ENCODE assay signal across 9 mouse cellular contexts in the genomic region with DNA sequence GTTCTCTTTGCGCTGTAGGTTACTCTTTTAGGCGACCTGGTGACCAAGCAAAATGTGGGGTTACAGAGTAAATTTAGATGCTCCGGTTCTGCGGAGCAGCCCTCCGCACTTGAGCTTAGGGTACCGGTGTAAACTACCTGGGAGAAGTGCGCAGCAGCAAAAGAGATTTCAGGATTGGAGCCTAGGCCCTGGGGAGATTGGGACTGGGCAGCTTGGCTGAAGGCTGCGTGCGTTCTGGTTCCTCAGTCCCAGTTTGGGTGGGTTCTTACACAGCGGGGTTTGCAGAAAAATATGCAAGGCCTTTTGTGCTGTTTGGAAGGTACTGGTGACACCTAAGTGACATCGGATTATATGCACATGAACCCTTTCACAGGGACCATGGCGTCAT. TPM values are rescaled to one million over a fixed set of nuclear protein-coding genes. Genes with fewer than 3 reads are reported as not detected.
A peak's percentile ranks its signal among the peaks of the same experiment; 100 is the strongest.
DNase-seq lines count a peak whose midpoint lies in the region; ATAC-seq and TF ChIP-seq lines count a peak whose summit lies in the region.
"Had no signal": no experiment of that assay in that cellular context is flagged by ENCODE, and none has a peak within 500 bp of the region (broad histone marks: within the 10 kb centered on the region; RNA-seq: fewer than 3 reads in every experiment).

No protein-coding gene starts in this region.

- peak overlapping the region; percentile 85 for H3K27ac ChIP-seq in heart, embryonic 10.5 days
- H3K27ac ChIP-seq in ES-Bruce4 (ENCODE audit: insufficient read depth, low read length) = no peak overlapping the region
- peak overlapping the region; percentile 78 for H3K27ac ChIP-seq in hindbrain, embryonic 10.5 days

- intact Hi-C loops in heart, postnatal 25 days (cut with DNase I) = no loop called here

- H3K4me1 ChIP-seq in heart, embryonic 10.5 days = no peaks in the 10 kb centered on the region
- no peaks in the 10 kb centered on the region for H3K4me1 ChIP-seq in ES-Bruce4 (ENCODE audit: control insufficient read depth, insufficient read depth, low read length)
- H3K4me1 ChIP-seq in hindbrain, embryonic 10.5 days (replicated peaks) = peaks cover 10% of the 10 kb centered on the region

- 0 out of 2 replicates have a peak, but pooled peaks cover 2% of the 10 kb centered on the region for H3K36me3 ChIP-seq in heart, embryonic 10.5 days
- no peaks in the 10 kb centered on the region for H3K36me3 ChIP-seq in ES-Bruce4 (ENCODE audit: control insufficient read depth, insufficient read depth, low read length, poor library complexity, severe bottlenecking)
- H3K36me3 ChIP-seq in hindbrain, embryonic 10.5 days = no peaks in the 10 kb centered on the region

- DNase-seq in heart, embryonic 10.5 days (ENCODE audit: low spot score) = no peak
- no peak for DNase-seq in heart, postnatal 25 days (ENCODE audit: low spot score)
- no peak for DNase-seq in hindbrain, embryonic 10.5 days (ENCODE audit: low spot score)
- DNase-seq in thymus, postnatal 14 days = no peak
- DNase-seq in Muller cell, postnatal 12 days (ENCODE audit: inconsistent ontology term) = no peak
- no peak for DNase-seq in gastrocnemius, postnatal 25 days

- H3K4me3 ChIP-seq in heart, embryonic 10.5 days = peak overlapping the region; percentile 66
- H3K4me3 ChIP-seq in ES-Bruce4 (ENCODE audit: low read depth, low read length) = peak overlapping the region; percentile 61
- peak overlapping the region; percentile 64 for H3K4me3 ChIP-seq in hindbrain, embryonic 10.5 days

- TF ChIP-seq POLR2A in ES-Bruce4 (IDR thresholded peaks at IDR 0.05; ENCODE audit: insufficient read depth, low read length) = no peak

- H3K27me3 ChIP-seq in heart, embryonic 10.5 days (ENCODE audit: insufficient read depth, poor library complexity, severe bottlenecking) = peaks cover 11% of the 10 kb centered on the region; the same call in 1 of the 2 replicates
- no peaks in the 10 kb centered on the region for H3K27me3 ChIP-seq in ES-Bruce4 (ENCODE audit: control insufficient read depth, insufficient read depth, low read length, poor library complexity, severe bottlenecking)
- H3K27me3 ChIP-seq in hindbrain, embryonic 10.5 days (ENCODE audit: insufficient read depth, poor library complexity, severe bottlenecking) = peaks cover 27% of the 10 kb centered on the region

- H3K9me3 ChIP-seq in heart, embryonic 10.5 days = no peaks in the 10 kb centered on the region
- no peaks in the 10 kb centered on the region for H3K9me3 ChIP-seq in ES-Bruce4 (replicated peaks; ENCODE audit: control insufficient read depth, insufficient read depth, low read length, poor library complexity, severe bottlenecking)
- H3K9me3 ChIP-seq in hindbrain, embryonic 10.5 days = no peaks in the 10 kb centered on the region

- WGBS in heart, embryonic 10.5 days = 10% methylated on average over 12 of the region's 12 CpGs
- WGBS in hindbrain, embryonic 10.5 days = 16% methylated on average over 12 of the region's 12 CpGs

- TF ChIP-seq CTCF in ES-Bruce4 (IDR thresholded peaks at IDR 0.05; ENCODE audit: low read depth, low read length) = no peak

- peak overlapping the region; percentile 57 for H3K9ac ChIP-seq in ES-Bruce4 (ENCODE audit: low read depth, poor library complexity, severe bottlenecking)

- ATAC-seq in megakaryocyte-erythroid progenitor cell, adult 5-6 weeks (replicated peaks; ENCODE audit: low FRiP score, low TSS enrichment, poor library complexity, severe bottlenecking) = peak; percentile 11; the same call in 1 of the 2 replicates

- TF ChIP-seq EP300 in ES-Bruce4 (IDR thresholded peaks at IDR 0.05; ENCODE audit: insufficient read depth, low read depth, low read length) = no peak

RNA-seq across cellular contexts. Expression of gene Crtap, which starts 22.0 kb away (rescaled TPM):
- 92.4 and 124 TPM in 2 replicates for polyA plus RNA-seq in heart, embryonic 10.5 days (2016; fragmentation: Nextera tagmentation; extraction: Ambion mirVana)
- 10 to 100 TPM; 30.4 to 32.4 TPM for total RNA-seq in heart, postnatal 25 days (2021)
- polyA plus RNA-seq in ES-Bruce4 (2011; ENCODE audit: insufficient read depth, insufficient read length, low read depth, missing spikeins) = 45.7 and 53.3 TPM in 2 replicates
- 42.3 and 52.1 TPM in 2 replicates for polyA plus RNA-seq in hindbrain, embryonic 10.5 days (2016; fragmentation: Nextera tagmentation; extraction: Ambion mirVana)
- total RNA-seq in megakaryocyte-erythroid progenitor cell, adult 5-6 weeks (2014; fragmentation: Nextera tagmentation) = 19.9 and 45.0 TPM in 2 replicates
- 13.1 and 13.6 TPM in 2 replicates for total RNA-seq in megakaryocyte-erythroid progenitor cell, adult 5-6 weeks (2017)
- 10 to 100 TPM; 13.9 to 14.3 TPM for total RNA-seq in gastrocnemius, postnatal 25 days (2021)

RNA-seq across cellular contexts. Expression of gene Glb1, which starts 32.4 kb away (rescaled TPM):
- 33.5 and 45.1 TPM in 2 replicates for polyA plus RNA-seq in heart, embryonic 10.5 days (2016; fragmentation: Nextera tagmentation; extraction: Ambion mirVana)
- 10 to 100 TPM; 14.8 to 16.3 TPM for total RNA-seq in heart, postnatal 25 days (2021)
- polyA plus RNA-seq in ES-Bruce4 (2011; ENCODE audit: insufficient read depth, insufficient read length, low read depth, missing spikeins) = 41.1 TPM in 2 replicates
- polyA plus RNA-seq in hindbrain, embryonic 10.5 days (2016; fragmentation: Nextera tagmentation; extraction: Ambion mirVana) = 22.4 and 23.1 TPM in 2 replicates
- total RNA-seq in megakaryocyte-erythroid progenitor cell, adult 5-6 weeks (2014; fragmentation: Nextera tagmentation) = 15.9 and 20.4 TPM in 2 replicates
- 11.5 and 23.4 TPM in 2 replicates for total RNA-seq in megakaryocyte-erythroid progenitor cell, adult 5-6 weeks (2017)
- 1 to 10 TPM; 3.9 to 5.4 TPM for total RNA-seq in gastrocnemius, postnatal 25 days (2021)

RNA-seq across cellular contexts. Expression of gene Tmppe, which starts 32.4 kb away (rescaled TPM):
- 11.5 and 14.6 TPM in 2 replicates for polyA plus RNA-seq in heart, embryonic 10.5 days (2016; fragmentation: Nextera tagmentation; extraction: Ambion mirVana)
- 1 to 10 TPM; 3.4 to 4.2 TPM for total RNA-seq in heart, postnatal 25 days (2021)
- polyA plus RNA-seq in ES-Bruce4 (2011; ENCODE audit: insufficient read depth, insufficient read length, low read depth, missing spikeins) = 6.5 and 7.3 TPM in 2 replicates
- polyA plus RNA-seq in hindbrain, embryonic 10.5 days (2016; fragmentation: Nextera tagmentation; extraction: Ambion mirVana) = 9.9 and 12.3 TPM in 2 replicates
- total RNA-seq in megakaryocyte-erythroid progenitor cell, adult 5-6 weeks (2014; fragmentation: Nextera tagmentation) = 4.5 TPM in 2 replicates
- 0.75 and 3.7 TPM in 2 replicates for total RNA-seq in megakaryocyte-erythroid progenitor cell, adult 5-6 weeks (2017)
- 1 to 10 TPM; 1.4 to 1.5 TPM for total RNA-seq in gastrocnemius, postnatal 25 days (2021)

RNA-seq across cellular contexts. Expression of gene Bcl2a1c, which starts 38.5 kb away (rescaled TPM):
- polyA plus RNA-seq in heart, embryonic 10.5 days (2016; fragmentation: Nextera tagmentation; extraction: Ambion mirVana) = not detected in 2 replicates
- total RNA-seq in heart, postnatal 25 days (2021) = not detected
- not detected in 2 replicates for polyA plus RNA-seq in ES-Bruce4 (2011; ENCODE audit: insufficient read depth, insufficient read length, low read depth, missing spikeins)
- polyA plus RNA-seq in hindbrain, embryonic 10.5 days (2016; fragmentation: Nextera tagmentation; extraction: Ambion mirVana) = not detected in 2 replicates
- total RNA-seq in megakaryocyte-erythroid progenitor cell, adult 5-6 weeks (2014; fragmentation: Nextera tagmentation) = not detected in 2 replicates
- total RNA-seq in megakaryocyte-erythroid progenitor cell, adult 5-6 weeks (2017) = not detected in 2 replicates
- total RNA-seq in gastrocnemius, postnatal 25 days (2021) = not detected
- total RNA-seq: gastrocnemius, adult 18-20 months had no signal
